Mouse (Mus musculus) pancreas, adult 10 weeks (tissue): ENCODE measurements around the gene Tmppe. TPM values are rescaled to one million over a fixed set of nuclear protein-coding genes. Genes with fewer than 3 reads are reported as not detected.

Experiments
- polyA plus RNA-seq: library from polyadenylated mRNA; stranded (reverse); fragments of 350-450 nt; fragmentation: Illumina TruSeq; extraction: RNeasy Lipid Tissue Mini Kit (QIAGEN cat#74804); gene quantifications from one replicate; pipeline ENCODE4 v1.2.3, GENCODE M21; 2015; ENCODE audit warnings: low read depth, low replicate concordance; ENCODE audit not compliant: insufficient read depth

Tmppe gene
- polyA plus RNA-seq = 0.72 TPM

DNA sequence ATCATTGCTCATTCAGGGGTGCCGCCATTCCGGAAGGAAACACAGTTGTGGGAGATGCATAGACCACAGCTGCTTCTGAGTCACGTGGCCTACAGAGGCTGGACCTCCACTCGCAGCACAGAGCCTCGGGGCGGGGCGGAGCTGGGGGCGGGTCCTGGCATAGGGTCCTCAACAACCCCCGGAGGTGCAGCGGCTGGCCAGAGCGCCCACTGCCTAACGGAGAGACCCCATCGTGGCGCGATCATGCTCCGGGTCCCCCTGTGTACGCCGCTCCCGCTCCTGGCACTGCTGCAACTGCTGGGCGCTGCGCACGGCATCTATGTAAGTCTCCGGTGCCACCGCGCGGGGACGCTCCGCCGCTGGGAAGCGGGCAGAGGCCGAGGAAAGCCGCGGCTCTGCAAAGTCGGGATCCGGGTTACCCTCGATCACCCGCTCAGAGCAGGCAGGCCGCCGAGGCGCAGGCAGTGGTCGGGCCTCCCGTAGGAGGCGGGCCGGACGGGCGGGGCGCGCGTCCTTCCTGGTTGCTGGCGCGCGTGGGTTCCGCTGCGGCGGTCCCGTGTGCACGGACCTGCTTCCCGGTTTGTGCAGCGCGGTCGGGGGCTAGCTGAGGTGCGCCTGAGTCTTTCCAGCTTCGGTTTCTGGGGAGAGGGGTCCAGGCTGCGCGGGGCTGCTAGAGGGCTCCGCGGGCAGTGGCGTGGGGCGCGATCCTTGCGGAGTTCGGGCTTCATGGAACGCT lies at the start of gene Tmppe, which contains the start of gene Glb1:
TSS of gene Tmppe (plus strand) at position 157 of the 736 bp plus-strand sequence.
TSS of gene Glb1 (plus strand) at position 128 of the 736 bp plus-strand sequence.

DNA sequence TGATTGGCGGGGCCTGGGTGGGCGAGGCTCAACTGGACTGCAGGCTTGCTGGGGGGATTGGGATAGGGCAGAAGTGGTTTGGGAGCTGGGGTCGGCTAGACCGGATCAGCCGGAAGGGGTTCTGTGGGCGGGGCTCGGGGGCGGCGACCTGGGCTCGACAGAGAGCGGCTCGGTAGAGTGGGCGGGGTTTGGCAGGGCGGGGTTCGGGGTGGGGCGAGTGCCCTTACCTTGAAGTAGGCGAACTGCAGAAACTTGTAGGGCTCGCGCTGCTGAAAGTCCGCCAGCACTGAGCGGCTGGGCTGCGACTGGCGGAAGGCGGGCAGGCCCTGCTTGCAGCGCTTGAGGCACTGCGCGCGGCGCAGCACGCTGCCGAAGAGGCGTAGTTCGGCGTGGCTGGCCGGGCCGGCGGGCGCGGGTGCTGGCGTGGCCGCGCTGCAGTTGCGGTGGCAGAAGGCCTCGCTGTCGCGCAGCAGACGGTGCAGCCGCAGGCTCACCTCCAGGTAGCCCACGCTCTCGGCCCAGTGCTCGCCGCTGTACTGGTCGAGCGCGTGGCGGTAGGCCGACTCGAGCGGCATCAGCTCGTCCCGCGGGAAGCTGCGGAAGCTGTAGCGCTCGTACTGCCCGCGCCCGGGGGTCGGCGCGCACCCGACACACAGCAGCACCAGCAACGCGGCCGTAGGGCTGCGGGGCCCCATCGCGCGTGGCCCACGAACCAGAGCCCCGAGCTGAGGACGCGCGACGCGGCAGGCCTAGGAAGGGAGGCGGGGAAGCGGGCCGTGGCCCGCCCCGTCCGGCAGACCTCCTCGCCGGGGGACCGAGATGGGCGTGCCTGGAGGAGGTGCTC lies 10.8 kb upstream of the Tmppe start, which contains the start of gene Crtap:
TSS of gene Crtap (minus strand) at position 771 of the 844 bp plus-strand sequence.

Other genes starting within 250 kb of the Tmppe start
- gene Bcl2a1c, start 71.0 kb upstream of the Tmppe start, polyA plus RNA-seq = not detected
- 34.2 TPM for gene Crtap, start 10.4 kb upstream of the Tmppe start, polyA plus RNA-seq
- gene Glb1, start within 50 bp of the Tmppe start, polyA plus RNA-seq = 7.5 TPM
- not detected for gene Ccr4, start 103.8 kb downstream of the Tmppe start, polyA plus RNA-seq
- gene C130032M10Rik, start 114.6 kb downstream of the Tmppe start, polyA plus RNA-seq = not detected
- gene Trim71, start 163.3 kb downstream of the Tmppe start, polyA plus RNA-seq = not detected
- gene Cnot10, start 239.1 kb downstream of the Tmppe start, polyA plus RNA-seq = 12.9 TPM